Mouse (Mus musculus) CH12.LX (cell line): Measurements from ENCODE around the gene Ifna2. TPM values are rescaled to one million over a fixed set of nuclear protein-coding genes. Genes with fewer than 3 reads are reported as not detected.

Source experiments
- DNase-seq: peaks from one replicate; pipeline ENCODE4 v3.0.0-alpha.2; 2013; ENCODE audit errors: extremely low read depth
- H3K27ac ChIP-seq: 2 replicates; pipeline ENCODE4 v1.5.1; 2012; ENCODE audit warnings: low read depth, mild to moderate bottlenecking, control low read depth, moderate library complexity; ENCODE audit not compliant: insufficient read depth
- H3K27me3 ChIP-seq: replicated peaks from 2 replicates; pipeline ENCODE3; 2012; ENCODE audit warnings: inconsistent platforms
- H3K36me3 ChIP-seq, 2 experiments: replicated peaks in 1 of 2; 2 replicates each; pipeline versions ENCODE3 to v1.6.1; 2012; ENCODE audit warnings: inconsistent platforms in 1 of 2, low read length in 1 of 2, mild to moderate bottlenecking in 1 of 2, mixed read lengths in 1 of 2, moderate library complexity in 1 of 2; ENCODE audit not compliant: control insufficient read depth in 1 of 2, insufficient read depth in 1 of 2
- H3K4me1 ChIP-seq, 2 experiments: 2 replicates each; pipeline ENCODE4 v1.6.1; 2012; ENCODE audit warnings: inconsistent platforms in 1 of 2, moderate library complexity in 1 of 2; ENCODE audit not compliant: insufficient read depth in 2 of 2, control insufficient read depth in 1 of 2
- H3K4me2 ChIP-seq: 2 replicates; pipeline ENCODE4 v1.6.1; 2012; ENCODE audit warnings: low read depth, mild to moderate bottlenecking, control low read depth; ENCODE audit not compliant: poor library complexity, insufficient read depth, severe bottlenecking
- H3K4me3 ChIP-seq, 3 experiments: fragments of 150-350 bp in 1 of 3; sonication (generic) in 1 of 3; replicated peaks in 1 of 3; 2 replicates each; pipeline versions ENCODE3 to v1.5.1; 2011 to 2012; ENCODE audit warnings: low read depth in 2 of 3, low read length in 2 of 3, mild to moderate bottlenecking in 2 of 3, moderate library complexity in 2 of 3, control low read depth in 1 of 3, improper control_type of control experiment in 1 of 3, inconsistent platforms in 1 of 3, mixed read lengths in 1 of 3; ENCODE audit not compliant: poor library complexity in 1 of 3
- H3K79me2 ChIP-seq: replicated peaks from 2 replicates; pipeline ENCODE4 v1.6.1; 2012; ENCODE audit warnings: mild to moderate bottlenecking, moderate library complexity; ENCODE audit not compliant: control insufficient read depth, poor library complexity, insufficient read depth, severe bottlenecking; ENCODE audit errors: extremely low read depth
- H3K9ac ChIP-seq: 2 replicates; pipeline ENCODE4 v1.6.1; 2012; ENCODE audit warnings: low read depth, mild to moderate bottlenecking, control low read depth, moderate library complexity; ENCODE audit not compliant: insufficient read depth
- H3K9me3 ChIP-seq: replicated peaks from 2 replicates; pipeline ENCODE3; 2012; ENCODE audit warnings: low read length, inconsistent platforms, mixed read lengths
- BHLHE40 ChIP-seq: IDR thresholded peaks from 2 replicates; pipeline ENCODE4 v1.6.1; 2011; ENCODE audit warnings: mild to moderate bottlenecking, low read depth, low read length, improper control_type of control experiment
- CHD1 ChIP-seq: IDR thresholded peaks from 2 replicates; pipeline ENCODE4 v1.6.1; 2012; ENCODE audit warnings: low read depth, low read length, improper control_type of control experiment, inconsistent platforms
- CHD2 ChIP-seq: IDR thresholded peaks from 2 replicates; pipeline ENCODE4 v1.6.1; 2011; ENCODE audit warnings: low read length, improper control_type of control experiment
- CTCF ChIP-seq, 2 experiments: IDR thresholded peaks in 1 of 2; conservative IDR thresholded peaks in 1 of 2; 2 replicates each; pipeline ENCODE4 v1.5.1; 2011 to 2012; ENCODE audit warnings: low read depth in 2 of 2, low read length in 2 of 2, improper control_type of control experiment in 1 of 2, inconsistent platforms in 1 of 2, mild to moderate bottlenecking in 1 of 2, moderate library complexity in 1 of 2
- E2F4 ChIP-seq: IDR thresholded peaks from 2 replicates; pipeline ENCODE4 v1.6.1; 2011; ENCODE audit warnings: low read depth, low read length, improper control_type of control experiment; ENCODE audit not compliant: insufficient replicate concordance
- ELF1 ChIP-seq: IDR thresholded peaks from 2 replicates; pipeline ENCODE4 v1.6.1; 2014; ENCODE audit warnings: low read depth, mild to moderate bottlenecking, inconsistent platforms, low read length, improper control_type of control experiment
- EP300 ChIP-seq: IDR thresholded peaks from 2 replicates; pipeline ENCODE4 v1.6.1; 2011; ENCODE audit warnings: low read length, improper control_type of control experiment
- ETS1 ChIP-seq: conservative IDR thresholded peaks from 2 replicates; pipeline ENCODE4 v1.6.1; 2012; ENCODE audit warnings: low read depth, mild to moderate bottlenecking, inconsistent platforms, low read length, improper control_type of control experiment, moderate library complexity
- GABPA ChIP-seq: IDR thresholded peaks from 2 replicates; pipeline ENCODE4 v1.6.1; 2012; ENCODE audit warnings: low read depth, low read length, improper control_type of control experiment, inconsistent platforms; ENCODE audit not compliant: insufficient replicate concordance
- HCFC1 ChIP-seq: IDR thresholded peaks from 2 replicates; pipeline ENCODE4 v1.6.1; 2012; ENCODE audit warnings: low read depth, mild to moderate bottlenecking, inconsistent platforms, low read length, improper control_type of control experiment
- IRF4 ChIP-seq: IDR thresholded peaks from 2 replicates; pipeline ENCODE4 v1.6.1; 2014; ENCODE audit warnings: low read depth, mild to moderate bottlenecking, inconsistent platforms, low read length, improper control_type of control experiment
- JUN ChIP-seq: IDR thresholded peaks from 2 replicates; pipeline ENCODE4 v1.6.1; 2011; ENCODE audit warnings: low read depth, mild to moderate bottlenecking, low read length, improper control_type of control experiment, moderate library complexity; ENCODE audit not compliant: insufficient read depth
- JUND ChIP-seq: conservative IDR thresholded peaks from 2 replicates; pipeline ENCODE4 v1.6.1; 2011; ENCODE audit warnings: low read depth, low read length, improper control_type of control experiment
- KAT2A ChIP-seq: IDR thresholded peaks from 2 replicates; pipeline ENCODE4 v1.6.1; 2012; ENCODE audit warnings: low read length, improper control_type of control experiment, inconsistent platforms; ENCODE audit not compliant: insufficient replicate concordance
- MAFK ChIP-seq: IDR thresholded peaks from 2 replicates; pipeline ENCODE4 v1.6.1; 2011; ENCODE audit warnings: low read length, improper control_type of control experiment; ENCODE audit not compliant: insufficient replicate concordance
- MAX ChIP-seq: IDR thresholded peaks from 2 replicates; pipeline ENCODE4 v1.6.1; 2011; ENCODE audit warnings: low read length, improper control_type of control experiment
- MAZ ChIP-seq: IDR thresholded peaks from 2 replicates; pipeline ENCODE4 v1.6.1; 2012; ENCODE audit warnings: low read depth, mild to moderate bottlenecking, inconsistent platforms, low read length, improper control_type of control experiment, moderate library complexity
- MEF2A ChIP-seq: IDR thresholded peaks from 2 replicates; pipeline ENCODE4 v1.6.1; 2014; ENCODE audit warnings: low read depth, mild to moderate bottlenecking, inconsistent platforms, low read length, improper control_type of control experiment, borderline replicate concordance
- MXI1 ChIP-seq: IDR thresholded peaks from 2 replicates; pipeline ENCODE4 v1.6.1; 2011; ENCODE audit warnings: mild to moderate bottlenecking, low read depth, low read length, improper control_type of control experiment
- MYC ChIP-seq: IDR thresholded peaks from 2 replicates; pipeline ENCODE4 v1.6.1; 2011; ENCODE audit warnings: low read depth, mild to moderate bottlenecking, improper control_type of control experiment, low read length
- NELFE ChIP-seq: IDR thresholded peaks from 2 replicates; pipeline ENCODE4 v1.6.1; 2011; ENCODE audit warnings: low read depth, low read length, improper control_type of control experiment
- NRF1 ChIP-seq: IDR thresholded peaks from 2 replicates; pipeline ENCODE4 v1.6.1; 2014; ENCODE audit warnings: low read depth, mild to moderate bottlenecking, inconsistent platforms, low read length, improper control_type of control experiment, moderate library complexity
- PAX5 ChIP-seq: IDR thresholded peaks from 2 replicates; pipeline ENCODE4 v1.6.1; 2012; ENCODE audit warnings: low read length, inconsistent platforms, mixed read lengths
- POLR2A ChIP-seq: IDR thresholded peaks from 2 replicates; pipeline ENCODE4 v1.6.1; 2011; ENCODE audit warnings: low read depth, mild to moderate bottlenecking, improper control_type of control experiment, low read length
- POLR2AphosphoS2 ChIP-seq: IDR thresholded peaks from 2 replicates; pipeline ENCODE4 v1.6.1; 2011; ENCODE audit warnings: low read depth, low read length, improper control_type of control experiment
- RAD21 ChIP-seq: IDR thresholded peaks from 2 replicates; pipeline ENCODE4 v1.6.1; 2011; ENCODE audit warnings: low read depth, mild to moderate bottlenecking, low read length, improper control_type of control experiment, moderate library complexity
- RCOR1 ChIP-seq: conservative IDR thresholded peaks from 2 replicates; pipeline ENCODE4 v1.6.1; 2012; ENCODE audit warnings: low read depth, mild to moderate bottlenecking, inconsistent platforms, low read length, improper control_type of control experiment
- SIN3A ChIP-seq: IDR thresholded peaks from 2 replicates; pipeline ENCODE4 v1.6.1; 2012; ENCODE audit warnings: low read length, improper control_type of control experiment, inconsistent platforms
- SMC3 ChIP-seq: IDR thresholded peaks from 2 replicates; pipeline ENCODE4 v1.6.1; 2011; ENCODE audit warnings: low read depth, low read length, improper control_type of control experiment
- TBP ChIP-seq: conservative IDR thresholded peaks from 2 replicates; pipeline ENCODE4 v1.6.1; 2011; ENCODE audit warnings: low read depth, low read length, improper control_type of control experiment
- TCF12 ChIP-seq: IDR thresholded peaks from 2 replicates; pipeline ENCODE4 v1.6.1; 2014; ENCODE audit warnings: low read depth, mild to moderate bottlenecking, inconsistent platforms, low read length, improper control_type of control experiment
- UBTF ChIP-seq: IDR thresholded peaks from 2 replicates; pipeline ENCODE4 v1.6.1; 2012; ENCODE audit warnings: low read depth, mild to moderate bottlenecking, inconsistent platforms, low read length, improper control_type of control experiment, moderate library complexity
- USF1 ChIP-seq: IDR thresholded peaks from 2 replicates; pipeline ENCODE4 v1.6.1; 2014; ENCODE audit warnings: low read depth, mild to moderate bottlenecking, inconsistent platforms, low read length, improper control_type of control experiment
- USF2 ChIP-seq: conservative IDR thresholded peaks from 2 replicates; pipeline ENCODE4 v1.6.1; 2011; ENCODE audit warnings: low read depth, low read length, improper control_type of control experiment
- ZC3H11A ChIP-seq: IDR thresholded peaks from 2 replicates; pipeline ENCODE4 v1.6.1; 2012; ENCODE audit warnings: low read depth, mild to moderate bottlenecking, inconsistent platforms, low read length, improper control_type of control experiment
- ZKSCAN1 ChIP-seq: IDR thresholded peaks from 2 replicates; pipeline ENCODE4 v1.6.1; 2012; ENCODE audit warnings: low read depth, inconsistent platforms, low read length, improper control_type of control experiment, borderline replicate concordance
- ZMIZ1 ChIP-seq: IDR thresholded peaks from 2 replicates; pipeline ENCODE4 v1.6.1; 2012; ENCODE audit warnings: low read depth, mild to moderate bottlenecking, inconsistent platforms, low read length, improper control_type of control experiment
- ZNF384 ChIP-seq: IDR thresholded peaks from 2 replicates; pipeline ENCODE4 v1.6.1; 2012; ENCODE audit warnings: low read depth, low read length, improper control_type of control experiment, inconsistent platforms
- dilution Hi-C: fragments of 300-500 bp; cut with MboI; formaldehyde crosslinking; loops from 2 replicates; pipeline ENCODE4 v1.14.3; 2020; ENCODE audit warnings: low sequenced_read_pairs; ENCODE audit not compliant: extremely low pct_unique_long_range_greater_than_20kb, extremely low pct_ligation_motif_present
- in situ Hi-C: fragments of 300-500 bp; cut with MboI; formaldehyde crosslinking; loops from 3 replicates; pipeline ENCODE4 v1.14.3; 2019; ENCODE audit warnings: low sequenced_read_pairs, low pct_ligation_motif_present, low pct_unique_long_range_greater_than_20kb, mixed read lengths
- polyA plus RNA-seq: library from polyadenylated mRNA; unstranded; fragments of >175 nt; gene quantifications from 2 replicates; pipeline ENCODE4 v1.2.1, GENCODE M21; 2012; ENCODE audit warnings: low read depth; ENCODE audit not compliant: insufficient read length
- total RNA-seq, 2 experiments: library from RNA; depleted of rRNA; stranded (reverse); fragments of 300-350 nt in 1 of 2; fragments of >200 nt in 1 of 2; gene quantifications; 2 replicates each; pipeline ENCODE4 v1.2.3; 2012 to 2014

Ifna2 gene
- total and polyA plus RNA-seq, 3 experiments = not detected

DNA sequence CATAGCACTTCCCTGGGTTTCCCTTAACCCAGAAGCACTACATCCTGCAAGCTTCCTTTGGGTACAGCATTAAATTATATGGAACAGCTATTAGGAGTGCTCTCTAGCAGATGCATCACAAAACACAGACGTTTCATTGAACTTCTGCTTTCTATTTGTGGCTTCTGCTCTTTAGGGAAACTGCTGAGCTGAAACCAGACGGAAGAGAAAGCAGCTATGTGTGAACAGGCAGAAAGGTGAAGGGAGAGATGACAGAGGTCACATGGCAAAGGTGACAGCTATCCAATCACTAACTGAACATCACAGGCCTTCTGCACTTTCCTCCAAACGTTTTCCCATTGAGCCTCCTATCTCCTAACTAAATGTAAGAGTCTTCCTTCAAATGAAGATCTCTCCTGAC lies 22.2 kb upstream of the Ifna2 start:
- H3K4me2 ChIP-seq = no peak overlapping the region

GRCm38 (mm10) chr4:88699301-88699700 lies 15.6 kb upstream of the Ifna2 start:
- H3K79me2 ChIP-seq = no peaks in the 10 kb centered on the region
- TF ChIP-seq RCOR1 (no peak), USF2 (no peak), POLR2A (no peak), ZKSCAN1 (no peak), MAZ (no peak), TCF12 (no peak), ZMIZ1 (no peak), ETS1 (no peak), GABPA (no peak), ZNF384 (no peak)
- TF ChIP-seq, all 38 proteins: peak for 0
- Histone ChIP-seq H3K27me3 (peaks cover 5% of the 10 kb centered on the region), H3K9ac (no peak overlapping the region), H3K4me1 (peaks cover 6 to 26% of the 10 kb centered on the region in 2 experiments), H3K4me3 (no peak overlapping the region), H3K9me3 (no peaks in the 10 kb centered on the region), H3K27ac (no peak overlapping the region), H3K4me2 (no peak overlapping the region), H3K36me3 (no peaks in the 10 kb centered on the region)
- dilution Hi-C loops (no loop called here), in situ Hi-C loops (no loop called here)
- DNase-seq = no peak

More for the DNA sequence above, 22.2 kb upstream of the Ifna2 start:
- peaks cover 0 to 2% of the 10 kb centered on the region in 2 experiments for H3K36me3 ChIP-seq
- no peak overlapping the region for H3K9ac ChIP-seq
- peaks cover 5 to 48% of the 10 kb centered on the region in 2 experiments for H3K4me1 ChIP-seq
- TF ChIP-seq TBP (no peak), IRF4 (no peak), MAZ (no peak), MYC (no peak), ZMIZ1 (no peak), MAFK (no peak), ZC3H11A (no peak), RAD21 (no peak), ZNF384 (0 out of 2 replicates have a peak, but pooled peaks have one; percentile 5), PAX5 (no peak), RCOR1 (no peak), POLR2A (no peak), BHLHE40 (peak; percentile 46; the same call in 1 of the 2 replicates), SIN3A (no peak), MXI1 (no peak; the same call in 1 of the 2 replicates), HCFC1 (no peak), JUN (no peak), MEF2A (peak; percentile 86; the same call in 1 of the 2 replicates), NRF1 (no peak), NELFE (no peak), KAT2A (no peak), ZKSCAN1 (no peak), CTCF (conservative IDR thresholded peaks at IDR 0.05 in 1 of 2, IDR thresholded peaks at IDR 0.05 in 1 of 2; ENCODE audit: low read depth in 2 of 2, low read length in 2 of 2) (no peak), ETS1 (peak; percentile 54), UBTF (no peak), USF2 (peak; percentile 56), SMC3 (no peak), TCF12 (no peak), GABPA (no peak), CHD1 (no peak), CHD2 (no peak), EP300 (peak; percentile 69), USF1 (peak; percentile 24; the same call in 1 of the 2 replicates), MAX (peak; percentile 47; the same call in 1 of the 2 replicates), JUND (no peak), POLR2AphosphoS2 (no peak), E2F4 (no peak), ELF1 (no peak)
- H3K4me3 ChIP-seq = no peak overlapping the region
- H3K9me3 ChIP-seq = no peaks in the 10 kb centered on the region
- no peaks in the 10 kb centered on the region for H3K79me2 ChIP-seq
- dilution Hi-C loops (no loop called here), in situ Hi-C loops (no loop called here)
- no peak overlapping the region for H3K27ac ChIP-seq
- no peaks in the 10 kb centered on the region for H3K27me3 ChIP-seq
- DNase-seq = peak; percentile 66
